Mouse (Mus musculus) liver, embryonic 11.5 days (tissue): ENCODE data around the gene Tbrg1. TPM values are rescaled to one million over a fixed set of nuclear protein-coding genes. Genes with fewer than 3 reads are reported as not detected.

Source experiments
- ATAC-seq: fragments of 200-750 bp; cut with Nextera tagmentation; replicated peaks from 2 replicates; pipeline ENCODE4 v1.8.0; 2017; ENCODE audit warnings: moderate number of reproducible peaks, mild to moderate bottlenecking, moderate TSS enrichment, moderate library complexity; ENCODE audit not compliant: low FRiP score
- DNase-seq: peaks from one replicate; pipeline ENCODE4 v3.0.0-alpha.2; 2017; ENCODE audit warnings: low spot score
- H3K27ac ChIP-seq: fragments of 300-500 bp; sonication (generic); 2 replicates; pipeline ENCODE4 v1.5.1; 2014; ENCODE audit warnings: mild to moderate bottlenecking, low read depth, low read length, control low read depth
- H3K27me3 ChIP-seq: fragments of 300-500 bp; sonication (generic); replicated peaks from 2 replicates; pipeline ENCODE4 v1.6.1; 2014; ENCODE audit warnings: low read length, mixed read lengths; ENCODE audit not compliant: control insufficient read depth, insufficient read depth
- H3K36me3 ChIP-seq: fragments of 300-500 bp; sonication (generic); 2 replicates; pipeline ENCODE4 v1.6.1; 2014; ENCODE audit warnings: mild to moderate bottlenecking, low read length, moderate library complexity, mixed read lengths; ENCODE audit not compliant: control insufficient read depth, insufficient read depth
- H3K4me1 ChIP-seq: fragments of 300-500 bp; sonication (generic); replicated peaks from 2 replicates; pipeline ENCODE4 v1.6.1; 2014; ENCODE audit warnings: low read length, mixed read lengths; ENCODE audit not compliant: control insufficient read depth, insufficient read depth
- H3K4me2 ChIP-seq: fragments of 300-500 bp; sonication (generic); 2 replicates; pipeline ENCODE4 v1.6.1; 2014; ENCODE audit warnings: mild to moderate bottlenecking, control low read depth, moderate library complexity
- H3K4me3 ChIP-seq: fragments of 300-500 bp; sonication (generic); 2 replicates; pipeline ENCODE4 v1.5.1; 2014; ENCODE audit warnings: low read depth, low read length, control low read depth
- H3K9ac ChIP-seq: fragments of 300-500 bp; sonication (generic); 2 replicates; pipeline ENCODE4 v1.6.1; 2014; ENCODE audit warnings: low read depth, low read length, control low read depth
- H3K9me3 ChIP-seq: fragments of 300-500 bp; sonication (generic); 2 replicates; pipeline ENCODE4 v1.6.1; 2016; ENCODE audit warnings: low read length, inconsistent platforms, mixed read lengths; ENCODE audit not compliant: control insufficient read depth
- WGBS: fragments of 180-500 bp; shearing (Covaris S2); extraction: QIAGEN DNeasy Blood & Tissue Kit; methylation state at CpG from one replicate; pipeline ENCODE4 v1.1.7; 2014; 5-methylcytosine and 5-hydroxymethylcytosine counted together
- polyA plus RNA-seq: library from polyadenylated mRNA; unstranded; fragments of >200 nt; fragmentation: Nextera tagmentation; extraction: Ambion mirVana; gene quantifications from 2 replicates; pipeline ENCODE4 v1.2.1, GENCODE M21; 2014

The Tbrg1 gene
- polyA plus RNA-seq, 1 experiment from 2014 or later: 127 TPM

DNA sequence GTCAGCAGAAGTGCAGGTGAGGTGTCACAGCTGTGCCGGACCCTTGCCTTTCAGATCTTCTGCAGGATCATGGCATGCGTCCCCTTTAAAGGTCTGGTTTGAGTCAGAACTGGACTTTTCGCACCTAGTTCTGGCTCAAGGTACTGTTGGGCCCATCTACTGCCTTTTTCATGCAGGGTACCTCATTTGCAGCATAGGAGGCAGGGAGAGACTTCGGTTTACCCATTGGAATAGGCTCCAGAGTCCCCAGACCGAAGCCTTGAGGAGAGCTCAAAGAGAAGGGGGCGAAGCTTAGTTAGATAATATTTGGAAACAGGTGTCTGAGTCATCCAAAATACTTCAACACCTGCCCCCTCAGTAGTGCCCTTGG is 43.2 kb downstream of the Tbrg1 start:
- WGBS: 24% methylated on average over 6 of the region's 6 CpGs

DNA sequence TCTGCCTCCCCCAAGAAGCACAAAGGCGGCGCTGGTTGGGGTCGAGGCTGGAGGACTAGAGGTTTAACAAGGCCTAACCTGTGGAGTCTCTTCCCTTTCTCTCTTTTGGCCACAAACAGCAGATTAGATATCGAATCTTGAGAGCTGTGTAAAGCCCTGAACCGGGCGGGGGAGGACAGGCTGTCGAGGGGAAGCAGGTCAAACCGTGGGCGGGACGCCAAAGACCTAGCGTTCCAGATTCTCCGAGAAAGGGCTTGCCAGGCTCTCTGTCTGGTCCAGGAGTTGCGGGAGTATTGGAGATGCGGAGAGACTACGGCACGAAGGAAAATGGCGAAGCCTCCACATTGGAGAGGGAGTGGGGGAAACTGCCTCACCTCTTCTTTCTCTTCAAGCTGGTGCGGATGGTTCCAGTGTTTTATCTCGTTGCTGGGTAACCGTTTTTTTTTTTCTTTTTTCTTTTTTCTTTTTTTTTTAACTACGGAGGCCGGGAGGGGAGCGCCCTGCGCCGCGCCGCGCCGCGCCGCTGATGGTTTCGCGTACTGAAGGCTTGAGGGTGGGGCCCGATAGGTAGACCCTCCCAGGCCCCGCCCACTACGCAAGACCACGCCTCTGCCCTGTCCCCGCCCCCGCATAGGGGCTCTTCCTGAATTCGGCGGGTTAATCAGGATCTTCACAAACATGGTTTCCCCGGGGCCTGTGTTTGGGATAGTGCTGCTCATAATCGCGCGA is 43.8 kb downstream of the Tbrg1 start, which contains the start of gene Spa17:
Gene Spa17, minus strand, starts transcription at position 541 of the 729 bp plus-strand sequence.
- ATAC-seq: peak; percentile 96
- peak within 1 kb of the TSS; percentile 69 for H3K4me3 ChIP-seq
- peak within 1 kb of the TSS; percentile 68 for H3K9ac ChIP-seq
- H3K4me1 ChIP-seq: 0 out of 2 replicates have a peak, but pooled peaks cover 3% of the 10 kb centered on the region
- peak; percentile 91 for DNase-seq
- no peaks in the 10 kb centered on the region for H3K9me3 ChIP-seq
- under 1% methylated on average over 45 of the region's 45 CpGs for WGBS
- H3K27ac ChIP-seq: peak within 1 kb of the TSS; percentile 42; the same call in 1 of the 2 replicates
- H3K27me3 ChIP-seq: no peaks in the 10 kb centered on the region
- peak within 1 kb of the TSS; percentile 74 for H3K4me2 ChIP-seq
- H3K36me3 ChIP-seq: no peaks in the 10 kb centered on the region

More for the DNA sequence above, 43.2 kb downstream of the Tbrg1 start:
- ATAC-seq (peak; percentile 46), DNase-seq (no peak)
- H3K27ac ChIP-seq: peak overlapping the region; percentile 23; the same call in 1 of the 2 replicates
- 0 out of 2 replicates have a peak, but pooled peaks cover 3% of the 10 kb centered on the region for H3K4me1 ChIP-seq
- H3K9me3 ChIP-seq: no peaks in the 10 kb centered on the region
- H3K9ac ChIP-seq: peak overlapping the region; percentile 66
- no peaks in the 10 kb centered on the region for H3K36me3 ChIP-seq
- peak overlapping the region; percentile 69 for H3K4me3 ChIP-seq
- H3K4me2 ChIP-seq: peak overlapping the region; percentile 74
- no peaks in the 10 kb centered on the region for H3K27me3 ChIP-seq

DNA sequence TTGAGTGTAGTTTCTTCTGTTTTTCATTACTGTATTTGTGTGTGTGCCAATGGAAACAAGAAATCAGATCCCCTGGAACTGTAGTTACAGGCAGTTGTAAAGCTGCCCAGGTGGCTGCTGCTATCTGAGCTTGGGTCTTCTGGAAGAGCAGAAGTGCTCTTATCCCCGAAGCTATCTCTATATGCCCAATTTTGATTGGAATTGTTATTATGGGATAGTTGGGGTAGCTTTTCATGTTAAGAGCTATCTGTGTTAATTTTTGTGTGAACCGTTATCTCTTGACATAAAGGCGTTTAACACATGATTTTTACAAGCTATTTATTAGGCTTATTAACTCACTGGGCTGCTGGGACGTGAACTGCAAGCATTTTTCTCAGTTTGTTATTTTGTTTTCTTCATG is 47.6 kb downstream of the Tbrg1 start:
- no peaks in the 10 kb centered on the region for H3K9me3 ChIP-seq
- 68% methylated on average over 4 of the region's 4 CpGs for WGBS
- H3K4me2 ChIP-seq: no peak overlapping the region
- DNase-seq (no peak), ATAC-seq (no peak)
- no peak overlapping the region for H3K9ac ChIP-seq
- no peak overlapping the region for H3K4me3 ChIP-seq
- no peaks in the 10 kb centered on the region for H3K36me3 ChIP-seq
- H3K27me3 ChIP-seq: no peaks in the 10 kb centered on the region
- H3K4me1 ChIP-seq: 0 out of 2 replicates have a peak, but pooled peaks cover 6% of the 10 kb centered on the region
- no peak overlapping the region for H3K27ac ChIP-seq

DNA sequence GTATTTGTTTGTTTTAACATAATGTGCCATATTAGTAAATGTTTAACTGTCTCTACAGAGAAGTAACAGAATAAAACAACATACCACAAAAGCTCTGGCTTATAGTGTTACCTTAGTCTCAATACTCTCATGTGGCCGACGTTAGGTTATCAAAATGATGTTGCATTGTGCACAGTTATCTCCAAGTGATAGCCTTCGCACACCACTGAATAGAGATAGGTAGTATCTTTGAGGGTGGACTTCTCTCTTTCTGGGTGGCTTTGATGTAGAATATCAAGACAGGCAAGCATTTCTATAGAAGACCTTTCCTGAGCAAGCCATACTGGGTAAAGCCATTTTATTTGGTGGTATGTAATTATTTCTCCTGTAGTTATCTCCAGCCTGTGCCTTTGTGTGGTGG is 52.0 kb downstream of the Tbrg1 start:
- DNase-seq (no peak), ATAC-seq (no peak; the same call in 1 of the 2 replicates)
- Histone ChIP-seq H3K27ac (no peak overlapping the region), H3K4me2 (no peak overlapping the region), H3K4me1 (peaks cover 14% of the 10 kb centered on the region), H3K36me3 (no peaks in the 10 kb centered on the region), H3K9me3 (no peaks in the 10 kb centered on the region), H3K4me3 (no peak overlapping the region), H3K27me3 (no peaks in the 10 kb centered on the region), H3K9ac (no peak overlapping the region)
- 63% methylated on average over 3 of the region's 3 CpGs for WGBS

DNA sequence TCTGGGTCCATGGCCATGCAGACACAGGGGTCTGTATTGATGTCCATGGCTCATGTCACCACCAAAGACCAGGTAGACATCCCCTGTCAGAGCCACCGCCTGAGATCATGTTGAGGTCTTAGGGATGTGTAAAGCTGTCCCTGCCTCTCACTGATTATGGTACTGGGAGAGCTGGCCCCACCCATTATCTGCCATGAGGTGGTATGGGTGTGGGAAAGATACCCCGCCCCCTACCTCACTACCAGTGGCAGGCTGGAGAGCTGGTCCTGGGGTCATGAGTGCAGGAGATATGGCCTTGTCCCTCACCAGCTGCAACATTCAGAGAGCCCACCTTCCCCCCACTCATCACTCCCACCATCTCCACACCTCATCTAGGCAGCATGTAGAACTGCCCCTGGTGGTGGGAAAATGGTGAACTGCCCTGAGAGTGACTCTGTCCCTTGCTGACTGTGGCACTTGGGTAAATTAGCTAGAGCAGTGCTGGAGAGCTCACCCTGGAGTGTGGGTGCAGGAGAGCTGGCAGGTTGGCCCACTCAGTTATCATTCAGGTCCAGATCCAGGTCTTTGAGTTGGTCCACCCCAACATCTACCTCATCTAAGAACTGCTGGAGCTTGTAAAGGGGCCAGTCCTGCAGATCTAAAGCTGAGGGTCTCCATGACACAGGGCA is 56.4 kb downstream of the Tbrg1 start:
- Histone ChIP-seq H3K4me2 (peak overlapping the region; percentile 36), H3K4me1 (peaks cover 18% of the 10 kb centered on the region), H3K27ac (peak overlapping the region; percentile 50; the same call in 1 of the 2 replicates), H3K4me3 (no peak overlapping the region), H3K27me3 (no peaks in the 10 kb centered on the region), H3K36me3 (no peaks in the 10 kb centered on the region), H3K9me3 (no peaks in the 10 kb centered on the region), H3K9ac (no peak overlapping the region)
- ATAC-seq (peak; percentile 97), DNase-seq (no peak)
- 48% methylated on average over 2 of the region's 2 CpGs for WGBS

Other genes starting within 250 kb of the Tbrg1 start
- 0.18 and 0.32 TPM in 2 replicates for gene Robo3, start 224.1 kb downstream of the Tbrg1 start, polyA plus RNA-seq
- 13.2 and 17.7 TPM in 2 replicates for gene Msantd2, start 168.0 kb downstream of the Tbrg1 start, polyA plus RNA-seq
- 34.9 and 36.6 TPM in 2 replicates for gene Esam, start 129.2 kb downstream of the Tbrg1 start, polyA plus RNA-seq
- 0.66 and 1.5 TPM in 2 replicates for gene Vsig2, start 118.1 kb downstream of the Tbrg1 start, polyA plus RNA-seq
- 20.8 and 23.6 TPM in 2 replicates for gene Nrgn, start 104.4 kb downstream of the Tbrg1 start, polyA plus RNA-seq
- 8.0 and 8.6 TPM in 2 replicates for gene Siae, start 101.6 kb downstream of the Tbrg1 start, polyA plus RNA-seq
- gene Spa17, start 43.6 kb downstream of the Tbrg1 start, polyA plus RNA-seq: 3.9 and 4.9 TPM in 2 replicates
- gene Panx3, start 11.9 kb upstream of the Tbrg1 start, polyA plus RNA-seq: not detected in 2 replicates
- gene Olfr160, start 58.9 kb upstream of the Tbrg1 start, polyA plus RNA-seq: not detected in 2 replicates
- not detected in 2 replicates for gene Olfr874, start 87.8 kb upstream of the Tbrg1 start, polyA plus RNA-seq
- gene Olfr875, start 114.5 kb upstream of the Tbrg1 start, polyA plus RNA-seq: not detected in 2 replicates
- not detected in 2 replicates for gene Olfr876, start 145.7 kb upstream of the Tbrg1 start, polyA plus RNA-seq
- gene Olfr877, start 197.0 kb upstream of the Tbrg1 start, polyA plus RNA-seq: not detected in 2 replicates
- gene Olfr145, start 239.4 kb upstream of the Tbrg1 start, polyA plus RNA-seq: not detected in 2 replicates